Mouse (Mus musculus) neural tube, embryonic 12.5 days (tissue): Measurements from ENCODE around the gene Gm28897. TPM values are rescaled to one million over a fixed set of nuclear protein-coding genes. Genes with fewer than 3 reads are reported as not detected.
"Not testable (repeated sequence)": the region's sequence is repeated elsewhere in the genome, so short reads cannot be mapped to it uniquely, and the experiment has no call there.

Experiments used
- ATAC-seq: fragments of 200-750 bp; cut with Nextera tagmentation; 2 replicates; pipeline ENCODE4 v1.8.0; 2017; ENCODE audit warnings: low read depth, mild to moderate bottlenecking, moderate TSS enrichment, moderate library complexity; ENCODE audit not compliant: low FRiP score
- H3K27ac ChIP-seq: fragments of 300-500 bp; sonication (generic); 2 replicates; pipeline ENCODE4 v1.5.1; 2016
- H3K27me3 ChIP-seq: fragments of 300-500 bp; sonication (generic); replicated peaks from 2 replicates; pipeline ENCODE4 v1.6.1; 2016; ENCODE audit warnings: mild to moderate bottlenecking
- H3K36me3 ChIP-seq: fragments of 300-500 bp; sonication (generic); 2 replicates; pipeline ENCODE4 v1.6.1; 2016; ENCODE audit warnings: mild to moderate bottlenecking
- H3K4me1 ChIP-seq: fragments of 300-500 bp; sonication (generic); 2 replicates; pipeline ENCODE4 v1.6.1; 2016
- H3K4me2 ChIP-seq: fragments of 300-500 bp; sonication (generic); replicated peaks from 2 replicates; pipeline ENCODE4 v1.6.1; 2016; ENCODE audit warnings: mild to moderate bottlenecking
- H3K4me3 ChIP-seq: fragments of 300-500 bp; sonication (generic); 2 replicates; pipeline ENCODE4 v1.5.1; 2016
- H3K9ac ChIP-seq: fragments of 300-500 bp; sonication (generic); 2 replicates; pipeline ENCODE4 v1.6.1; 2016; ENCODE audit warnings: mild to moderate bottlenecking
- H3K9me3 ChIP-seq: fragments of 300-500 bp; sonication (generic); 2 replicates; pipeline ENCODE4 v1.6.1; 2016; ENCODE audit warnings: mild to moderate bottlenecking
- WGBS: fragments of 180-500 bp; shearing (Covaris S2); methylation state at CpG from one replicate; pipeline ENCODE4 v1.1.7; 2016; 5-methylcytosine and 5-hydroxymethylcytosine counted together
- polyA plus RNA-seq: library from polyadenylated mRNA; unstranded; fragments of >200 nt; fragmentation: Nextera tagmentation; extraction: Ambion mirVana; gene quantifications from 2 replicates; pipeline ENCODE4 v1.2.1, GENCODE M21; 2016

The Gm28897 gene
- not detected in 2 replicates for polyA plus RNA-seq

GRCm38 (mm10) chrY:80926695-80927094 lies at the start of gene Gm28897:
Gene Gm28897 (plus strand): TSS chrY:80926995.
- ATAC-seq, H3K4me1 ChIP-seq, H3K36me3 ChIP-seq, H3K27me3 ChIP-seq, H3K27ac ChIP-seq, H3K9me3 ChIP-seq, H3K9ac ChIP-seq, H3K4me3 ChIP-seq, H3K4me2 ChIP-seq: not testable (repeated sequence)
- WGBS, result no CpG with 5 or more reads among the region's 6 CpGs
